In genomic region chr6:106520367-106520766, GRCm38 (mm10) we compare ENCODE assay signal across 26 mouse cellular contexts.
DNase-seq lines count a peak whose midpoint lies in the region; ATAC-seq and TF ChIP-seq lines count a peak whose summit lies in the region.
"Had no signal": no experiment of that assay in that cellular context is flagged by ENCODE, and none has a peak within 500 bp of the region (broad histone marks: within the 10 kb centered on the region; RNA-seq: fewer than 3 reads in every experiment).

No protein-coding gene starts in this region.

- ATAC-seq in forebrain, embryonic 11.5 days (replicated peaks; ENCODE audit: low FRiP score): peak; percentile 83
- ATAC-seq in forebrain, embryonic 15.5 days (replicated peaks): no peak
- no peak for ATAC-seq in forebrain, embryonic 14.5 days
- ATAC-seq: CD4-positive, CD25-positive, alpha-beta regulatory T cell, adult 4 months; forebrain, embryonic 13.5 days; Patski had no signal

- H3K9ac ChIP-seq in forebrain, embryonic 11.5 days (ENCODE audit: low read length): no peak overlapping the region
- no peak overlapping the region for H3K9ac ChIP-seq in forebrain, embryonic 15.5 days (replicated peaks)
- no peak overlapping the region for H3K9ac ChIP-seq in forebrain, embryonic 14.5 days (ENCODE audit: low read length)
- H3K9ac ChIP-seq: embryonic facial prominence, embryonic 13.5 days; embryonic facial prominence, embryonic 15.5 days; forebrain, embryonic 13.5 days had no signal

- no peaks in the 10 kb centered on the region for H3K9me3 ChIP-seq in forebrain, embryonic 11.5 days (ENCODE audit: control insufficient read depth, low read length)
- H3K9me3 ChIP-seq in forebrain, embryonic 15.5 days: no peaks in the 10 kb centered on the region
- no peaks in the 10 kb centered on the region for H3K9me3 ChIP-seq in forebrain, embryonic 14.5 days (replicated peaks; ENCODE audit: control insufficient read depth, low read length)
- H3K9me3 ChIP-seq in forebrain, embryonic 10.5 days: no peaks in the 10 kb centered on the region
- H3K9me3 ChIP-seq: embryonic facial prominence, embryonic 13.5 days; embryonic facial prominence, embryonic 15.5 days; forebrain, embryonic 13.5 days had no signal

- no peaks in the 10 kb centered on the region for H3K36me3 ChIP-seq in forebrain, embryonic 11.5 days (ENCODE audit: control insufficient read depth, insufficient read depth, low read length)
- H3K36me3 ChIP-seq in forebrain, embryonic 15.5 days: no peaks in the 10 kb centered on the region
- no peaks in the 10 kb centered on the region for H3K36me3 ChIP-seq in forebrain, embryonic 14.5 days (ENCODE audit: control insufficient read depth, insufficient read depth, low read length)
- no peaks in the 10 kb centered on the region for H3K36me3 ChIP-seq in forebrain, embryonic 10.5 days (replicated peaks)
- H3K36me3 ChIP-seq: embryonic facial prominence, embryonic 13.5 days; embryonic facial prominence, embryonic 15.5 days had no signal

- peaks cover 7% of the 10 kb centered on the region for H3K27me3 ChIP-seq in forebrain, embryonic 11.5 days (ENCODE audit: control insufficient read depth, insufficient read depth, low read length)
- no peaks in the 10 kb centered on the region for H3K27me3 ChIP-seq in forebrain, embryonic 15.5 days
- 0 out of 2 replicates have a peak, but pooled peaks cover 3% of the 10 kb centered on the region for H3K27me3 ChIP-seq in forebrain, embryonic 14.5 days (replicated peaks; ENCODE audit: control insufficient read depth, insufficient read depth, low read length)
- H3K27me3 ChIP-seq in forebrain, embryonic 10.5 days (ENCODE audit: poor library complexity, severe bottlenecking): peaks cover 64% of the 10 kb centered on the region
- H3K27me3 ChIP-seq: CH12.LX; embryonic facial prominence, embryonic 13.5 days; embryonic facial prominence, embryonic 15.5 days had no signal

- no peaks in the 10 kb centered on the region for H3K4me1 ChIP-seq in forebrain, embryonic 11.5 days (replicated peaks; ENCODE audit: control insufficient read depth, insufficient read depth, low read length)
- no peaks in the 10 kb centered on the region for H3K4me1 ChIP-seq in forebrain, embryonic 15.5 days
- H3K4me1 ChIP-seq in forebrain, embryonic 14.5 days (ENCODE audit: control insufficient read depth, insufficient read depth, low read length): no peaks in the 10 kb centered on the region
- peaks cover 9% of the 10 kb centered on the region; the same call in 1 of the 2 replicates for H3K4me1 ChIP-seq in forebrain, embryonic 10.5 days
- H3K4me1 ChIP-seq: embryonic facial prominence, embryonic 13.5 days; embryonic facial prominence, embryonic 15.5 days; forebrain, embryonic 13.5 days had no signal

- H3K4me2 ChIP-seq in forebrain, embryonic 11.5 days (ENCODE audit: low read depth, low read length, severe bottlenecking): no peak overlapping the region
- no peak overlapping the region for H3K4me2 ChIP-seq in forebrain, embryonic 15.5 days (replicated peaks)
- H3K4me2 ChIP-seq in forebrain, embryonic 14.5 days (ENCODE audit: low read length): no peak overlapping the region
- H3K4me2 ChIP-seq: embryonic facial prominence, embryonic 13.5 days; embryonic facial prominence, embryonic 15.5 days; forebrain, embryonic 13.5 days had no signal

- H3K27ac ChIP-seq in forebrain, embryonic 11.5 days (ENCODE audit: low read depth, low read length): no peak overlapping the region
- no peak overlapping the region for H3K27ac ChIP-seq in forebrain, embryonic 15.5 days (replicated peaks)
- H3K27ac ChIP-seq in forebrain, embryonic 14.5 days (ENCODE audit: low read depth, low read length): no peak overlapping the region
- H3K27ac ChIP-seq in forebrain, embryonic 10.5 days: no peak overlapping the region
- H3K27ac ChIP-seq: embryonic facial prominence, embryonic 13.5 days; embryonic facial prominence, embryonic 15.5 days; forebrain, embryonic 13.5 days had no signal

- no peak for TF ChIP-seq POLR2A in brain, embryonic 14.5 days (IDR thresholded peaks at IDR 0.05; ENCODE audit: borderline replicate concordance, extremely low read depth, insufficient read depth, insufficient read length, poor library complexity, severe bottlenecking)

- no peak for TF ChIP-seq CTCF in brain, embryonic 14.5 days (IDR thresholded peaks at IDR 0.05; ENCODE audit: borderline replicate concordance, extremely low read depth, insufficient read depth, insufficient read length)

- no peak overlapping the region for H3K4me3 ChIP-seq in forebrain, embryonic 11.5 days (ENCODE audit: low read depth, low read length)
- no peak overlapping the region for H3K4me3 ChIP-seq in forebrain, embryonic 15.5 days
- H3K4me3 ChIP-seq in forebrain, embryonic 14.5 days (ENCODE audit: low read depth, low read length): no peak overlapping the region
- H3K4me3 ChIP-seq in forebrain, embryonic 10.5 days: no peak overlapping the region
- H3K4me3 ChIP-seq: embryonic facial prominence, embryonic 13.5 days; embryonic facial prominence, embryonic 15.5 days; erythroblast, embryonic 14.5 days; forebrain, embryonic 13.5 days had no signal

- WGBS in forebrain, embryonic 11.5 days: 24% methylated on average over 1 of the region's 1 CpGs
- 9% methylated on average over 1 of the region's 1 CpGs for WGBS in forebrain, embryonic 15.5 days
- 3% methylated on average over 1 of the region's 1 CpGs for WGBS in forebrain, embryonic 14.5 days
- WGBS in forebrain, embryonic 10.5 days: 37% methylated on average over 1 of the region's 1 CpGs

- DNase-seq in forebrain, embryonic 11.5 days (ENCODE audit: low spot score): no peak
- peak; percentile 14 for DNase-seq in forebrain, embryonic 14.5 days (ENCODE audit: low spot score)
- DNase-seq in forebrain, embryonic 10.5 days (ENCODE audit: extremely low spot score, low spot score): no peak
- DNase-seq in ZHBTc4 (ENCODE audit: low read depth, low spot score): peak; percentile 5
- peak; percentile 58 for DNase-seq in brain, embryonic 14.5 days (ENCODE audit: low read depth)
- DNase-seq in kidney, adult 9 months: no peak
- no peak for DNase-seq in retina, embryonic 14.5 days (ENCODE audit: low spot score)
- DNase-seq: adrenal gland, adult 2 months; adrenal gland, postnatal 10 days; adrenal gland, postnatal 25 days; B cell, adult 2 months; cerebellum, adult 11 months; cerebellum, adult 18-20 months; cerebellum, adult 8-10 months; cerebellum, adult 9-11 months; cerebellum, postnatal 14 days; cerebellum, postnatal 36 days; embryo, embryonic 11 days had no signal

Comparison
In these comparisons a context has a peak if more than half of its experiments do, and no peak if none do; other contexts are left out.
1. DNase-seq: peak in forebrain, embryonic 14.5 days (single experiment), ZHBTc4 (single experiment) and brain, embryonic 14.5 days (single experiment); none in forebrain, embryonic 11.5 days (single experiment), forebrain, embryonic 10.5 days (single experiment), kidney, adult 9 months (single experiment) and retina, embryonic 14.5 days (single experiment).